ENCODE assay signal across 17 mouse cellular contexts in genomic region chr3:55511658-55512057, GRCm38 (mm10). TPM values are rescaled to one million over a fixed set of nuclear protein-coding genes. Genes with fewer than 3 reads are reported as not detected.
A peak's percentile ranks its signal among the peaks of the same experiment; 100 is the strongest.
DNase-seq lines count a peak whose midpoint lies in the region; ATAC-seq and TF ChIP-seq lines count a peak whose summit lies in the region.
"Had no signal": no experiment of that assay in that cellular context is flagged by ENCODE, and none has a peak within 500 bp of the region (broad histone marks: within the 10 kb centered on the region; RNA-seq: fewer than 3 reads in every experiment).

No protein-coding gene starts in this region.

- H3K9me3 ChIP-seq in hindbrain, embryonic 14.5 days (ENCODE audit: control insufficient read depth, low read length), result no peaks in the 10 kb centered on the region
- H3K9me3 ChIP-seq in hindbrain, postnatal 0 days (ENCODE audit: low read length), result no peaks in the 10 kb centered on the region
- H3K9me3 ChIP-seq: forebrain, embryonic 10.5 days; neural tube, embryonic 12.5 days had no signal

- TF ChIP-seq CTCF in hindbrain, postnatal 0 days (IDR thresholded peaks at IDR 0.05; ENCODE audit: low read depth), result no peak

- WGBS in hindbrain, embryonic 14.5 days, result 61% methylated on average over 6 of the region's 6 CpGs
- WGBS in hindbrain, postnatal 0 days, result 64% methylated on average over 6 of the region's 6 CpGs

- peaks cover 61% of the 10 kb centered on the region for H3K36me3 ChIP-seq in hindbrain, embryonic 14.5 days (replicated peaks; ENCODE audit: control insufficient read depth, insufficient read depth)
- peaks cover 49% of the 10 kb centered on the region for H3K36me3 ChIP-seq in hindbrain, postnatal 0 days (ENCODE audit: insufficient read depth, low read length)

- H3K4me1 ChIP-seq in hindbrain, embryonic 14.5 days (replicated peaks; ENCODE audit: control insufficient read depth, insufficient read depth, low read length), result 0 out of 2 replicates have a peak, but pooled peaks cover 3% of the 10 kb centered on the region
- no peaks in the 10 kb centered on the region for H3K4me1 ChIP-seq in hindbrain, postnatal 0 days (ENCODE audit: insufficient read depth, low read length)
- H3K4me1 ChIP-seq: megakaryocyte, embryonic 14.5 days had no signal

- H3K27me3 ChIP-seq in hindbrain, embryonic 14.5 days (ENCODE audit: control insufficient read depth, insufficient read depth, low read length), result no peaks in the 10 kb centered on the region
- no peaks in the 10 kb centered on the region for H3K27me3 ChIP-seq in hindbrain, postnatal 0 days (ENCODE audit: insufficient read depth, low read length)
- H3K27me3 ChIP-seq: CH12.LX; neural tube, embryonic 12.5 days had no signal

- no peak for ATAC-seq in hindbrain, embryonic 14.5 days (ENCODE audit: low FRiP score)
- no peak for ATAC-seq in hindbrain, postnatal 0 days
- ATAC-seq in granulocyte monocyte progenitor cell, adult 5-6 weeks (replicated peaks; ENCODE audit: poor library complexity, severe bottlenecking), result peak; percentile 62
- ATAC-seq in megakaryocyte progenitor cell, adult 5-6 weeks (replicated peaks; ENCODE audit: poor library complexity), result peak; percentile 23; the same call in 1 of the 2 replicates
- ATAC-seq: intestine, postnatal 0 days had no signal

- H3K9ac ChIP-seq in hindbrain, embryonic 14.5 days, result no peak overlapping the region
- no peak overlapping the region for H3K9ac ChIP-seq in hindbrain, postnatal 0 days (replicated peaks; ENCODE audit: low read length)
- H3K9ac ChIP-seq: neural tube, embryonic 12.5 days had no signal

- H3K27ac ChIP-seq in hindbrain, embryonic 14.5 days, result 0 out of 2 replicates have a peak overlapping the region, but pooled peaks have one; percentile 28
- H3K27ac ChIP-seq in hindbrain, postnatal 0 days, result no peak overlapping the region
- H3K27ac ChIP-seq: forebrain, embryonic 10.5 days; neural tube, embryonic 12.5 days had no signal

- DNase-seq in hindbrain, embryonic 14.5 days (ENCODE audit: low spot score), result no peak
- no peak for DNase-seq in hindbrain, postnatal 0 days (ENCODE audit: low spot score)
- DNase-seq in lung, postnatal 10 days, result peak; percentile 19
- no peak for DNase-seq in lung, postnatal 25 days (ENCODE audit: low spot score)
- no peak for DNase-seq in urinary bladder, postnatal 4 days (ENCODE audit: low spot score in 2 of 2)
- DNase-seq in urinary bladder, adult 2 months (ENCODE audit: low spot score), result no peak
- DNase-seq: cerebellum, postnatal 14 days; right cerebral cortex, adult 18-20 months had no signal

- no peak overlapping the region for H3K4me3 ChIP-seq in hindbrain, embryonic 14.5 days (replicated peaks; ENCODE audit: low read length)
- no peak overlapping the region for H3K4me3 ChIP-seq in hindbrain, postnatal 0 days (ENCODE audit: low read length)
- H3K4me3 ChIP-seq: forebrain, embryonic 10.5 days; neural tube, embryonic 12.5 days had no signal

- no peak overlapping the region for H3K4me2 ChIP-seq in hindbrain, embryonic 14.5 days (replicated peaks)
- H3K4me2 ChIP-seq in hindbrain, postnatal 0 days (ENCODE audit: low read depth, low read length), result no peak overlapping the region
- H3K4me2 ChIP-seq: neural tube, embryonic 12.5 days had no signal

RNA-seq across cellular contexts. Expression of gene Gm21954, which starts 39.6 kb away (rescaled TPM):
- polyA plus RNA-seq in hindbrain, embryonic 14.5 days (2014; fragmentation: Nextera tagmentation; extraction: Ambion mirVana), result not detected in 2 replicates
- total RNA-seq in hindbrain, postnatal 0 days (2014; rRNA removed), result not detected in 2 replicates
- polyA plus RNA-seq in hindbrain, postnatal 0 days (2015; fragmentation: Nextera tagmentation; extraction: Ambion mirVana), result not detected in 2 replicates
- not detected in 2 replicates for total RNA-seq in granulocyte monocyte progenitor cell, adult 5-6 weeks (2014; fragmentation: Nextera tagmentation)
- total RNA-seq in granulocyte monocyte progenitor cell, adult 5-6 weeks (2017), result not detected in 2 replicates
- not detected in 2 replicates for total RNA-seq in megakaryocyte progenitor cell, adult 5-6 weeks (2015)
- total RNA-seq in megakaryocyte progenitor cell, adult 5-6 weeks (2017), result not detected in 2 replicates
- not detected in 2 replicates for polyA plus RNA-seq in urinary bladder, adult 2 months (2012; rRNA removed)
- total RNA-seq: CH12.LX; left cerebral cortex, postnatal 36 days had no signal
- polyA plus RNA-seq: forebrain, embryonic 10.5 days; gonadal fat pad, adult 2 months; intestine, postnatal 0 days; neural tube, embryonic 12.5 days had no signal

Comparison
In these comparisons a context has a peak if more than half of its experiments do, and no peak if none do; other contexts are left out.
1. ATAC-seq: peak in granulocyte monocyte progenitor cell, adult 5-6 weeks (single experiment) and megakaryocyte progenitor cell, adult 5-6 weeks (single experiment); none in hindbrain, embryonic 14.5 days (single experiment) and hindbrain, postnatal 0 days (single experiment).